Mouse (Mus musculus): ENCODE measurements around the gene Trp53tg5. TPM values are rescaled to one million over a fixed set of nuclear protein-coding genes. Genes with fewer than 3 reads are reported as not detected.

Trp53tg5 gene
- polyA plus RNA-seq, 1 experiment: not detected

GRCm38 (mm10) chr2:164435216-164436090 lies 38.1 kb downstream of the Trp53tg5 start:
- no peak for DNase-seq (ENCODE audit: extremely low spot score in 1 of 2, low spot score in 1 of 2)

GRCm38 (mm10) chr2:164434681-164435080 lies 38.8 kb downstream of the Trp53tg5 start:
- DNase-seq (ENCODE audit: extremely low spot score in 1 of 2, low spot score in 1 of 2): no peak

GRCm38 (mm10) chr2:164433278-164433895 lies 40.1 kb downstream of the Trp53tg5 start:
- no peak for DNase-seq (ENCODE audit: extremely low spot score in 1 of 2, low spot score in 1 of 2)

GRCm38 (mm10) chr2:164432541-164433191 lies 40.9 kb downstream of the Trp53tg5 start:
- DNase-seq (ENCODE audit: extremely low spot score in 1 of 2, low spot score in 1 of 2): no peak

- no peak for DNase-seq (ENCODE audit: extremely low spot score in 1 of 2, low spot score in 1 of 2)
Observed at GRCm38 (mm10) chr2:164431676-164432465, 41.7 kb downstream of the Trp53tg5 start.

GRCm38 (mm10) chr2:164430697-164431096 lies 42.8 kb downstream of the Trp53tg5 start:
- no peak for DNase-seq (ENCODE audit: extremely low spot score in 1 of 2, low spot score in 1 of 2)

GRCm38 (mm10) chr2:164429881-164430615 lies 43.5 kb downstream of the Trp53tg5 start:
- no peak for DNase-seq (ENCODE audit: extremely low spot score in 1 of 2, low spot score in 1 of 2)

GRCm38 (mm10) chr2:164428451-164428850 lies 45.1 kb downstream of the Trp53tg5 start:
- DNase-seq (ENCODE audit: extremely low spot score in 1 of 2, low spot score in 1 of 2): no peak

GRCm38 (mm10) chr2:164426952-164427351 lies 46.6 kb downstream of the Trp53tg5 start:
- no peak for DNase-seq (ENCODE audit: extremely low spot score in 1 of 2, low spot score in 1 of 2)

GRCm38 (mm10) chr2:164426121-164426520 lies 47.4 kb downstream of the Trp53tg5 start:
- DNase-seq (ENCODE audit: extremely low spot score in 1 of 2, low spot score in 1 of 2): no peak

- DNase-seq (ENCODE audit: extremely low spot score in 1 of 2, low spot score in 1 of 2): no peak
Observed at GRCm38 (mm10) chr2:164425401-164425800, 48.1 kb downstream of the Trp53tg5 start.

- DNase-seq (ENCODE audit: extremely low spot score in 1 of 2, low spot score in 1 of 2): no peak
Observed at GRCm38 (mm10) chr2:164424406-164424805, 49.1 kb downstream of the Trp53tg5 start.

GRCm38 (mm10) chr2:164423464-164423863 lies 50.1 kb downstream of the Trp53tg5 start:
- DNase-seq (ENCODE audit: extremely low spot score in 1 of 2, low spot score in 1 of 2): no peak

- DNase-seq (ENCODE audit: extremely low spot score in 1 of 2, low spot score in 1 of 2): no peak
Observed at GRCm38 (mm10) chr2:164422675-164423393, 50.7 kb downstream of the Trp53tg5 start.

GRCm38 (mm10) chr2:164421979-164422378 lies 51.5 kb downstream of the Trp53tg5 start:
- no peak for DNase-seq (ENCODE audit: extremely low spot score in 1 of 2, low spot score in 1 of 2)

- DNase-seq (ENCODE audit: extremely low spot score in 1 of 2, low spot score in 1 of 2): no peak
Observed at GRCm38 (mm10) chr2:164421306-164421705, 52.2 kb downstream of the Trp53tg5 start.
